Mouse (Mus musculus) myocyte (in vitro differentiated cells): ENCODE results near the gene Wdhd1. TPM values are rescaled to one million over a fixed set of nuclear protein-coding genes. Genes with fewer than 3 reads are reported as not detected.

ENCODE experiments used
- H3K27me3 ChIP-seq: one replicate; pipeline ENCODE4 v1.6.1; 2011; ENCODE audit not compliant: control insufficient read depth, insufficient read depth, insufficient read length
- H3K36me3 ChIP-seq: one replicate; pipeline ENCODE4 v1.6.1; 2011; ENCODE audit not compliant: control insufficient read depth, insufficient read depth
- H3K4me2 ChIP-seq: one replicate; pipeline ENCODE4 v1.6.1; 2011; ENCODE audit warnings: low read depth, control low read depth
- H3K4me3 ChIP-seq: one replicate; pipeline ENCODE4 v1.5.1; 2011; ENCODE audit warnings: mild to moderate bottlenecking, control low read depth, moderate library complexity
- H3K79me2 ChIP-seq: one replicate; pipeline ENCODE4 v1.6.1; 2011; ENCODE audit not compliant: control insufficient read depth, insufficient read depth
- H3ac ChIP-seq: one replicate; pipeline ENCODE4 v1.6.1; 2011; ENCODE audit not compliant: control insufficient read depth, insufficient read length
- CEBPB ChIP-seq: IDR thresholded peaks from 2 replicates; pipeline ENCODE4 v1.6.1; 2011; ENCODE audit warnings: mild to moderate bottlenecking, moderate library complexity; ENCODE audit not compliant: poor library complexity, insufficient read depth, severe bottlenecking
- E2F4 ChIP-seq: IDR thresholded peaks from one replicate; pipeline ENCODE4 v1.6.1; 2011; ENCODE audit warnings: mild to moderate bottlenecking, control low read depth, moderate library complexity; ENCODE audit not compliant: insufficient read depth
- MAX ChIP-seq: IDR thresholded peaks from one replicate; pipeline ENCODE4 v1.6.1; 2011; ENCODE audit warnings: low read depth, mild to moderate bottlenecking, control low read depth
- MYOD1 ChIP-seq, 3 experiments: IDR thresholded peaks; one replicate each; pipeline ENCODE4 v1.6.1; 2011; ENCODE audit warnings: control low read depth in 2 of 3, low read depth in 2 of 3, mild to moderate bottlenecking in 2 of 3, moderate library complexity in 1 of 3; ENCODE audit not compliant: insufficient read length in 2 of 3, control insufficient read depth in 1 of 3
- MYOG ChIP-seq, 3 experiments: IDR thresholded peaks; one replicate each; pipeline ENCODE4 v1.6.1; 2011; ENCODE audit warnings: control low read depth in 2 of 3, low read depth in 2 of 3, mild to moderate bottlenecking in 2 of 3; ENCODE audit not compliant: insufficient read length in 2 of 3, control insufficient read depth in 1 of 3, insufficient read depth in 1 of 3
- POLR2A ChIP-seq: IDR thresholded peaks from one replicate; pipeline ENCODE4 v1.6.1; 2011; ENCODE audit warnings: low read depth, mild to moderate bottlenecking, control low read depth, moderate library complexity; ENCODE audit not compliant: insufficient read length
- POLR2AphosphoS2 ChIP-seq: IDR thresholded peaks from one replicate; pipeline ENCODE4 v1.6.1; 2011; ENCODE audit warnings: low read depth, control low read depth; ENCODE audit not compliant: insufficient read length
- REST ChIP-seq: IDR thresholded peaks from one replicate; pipeline ENCODE4 v1.6.1; 2011; ENCODE audit warnings: mild to moderate bottlenecking, control low read depth, moderate library complexity; ENCODE audit not compliant: insufficient read depth, insufficient read length
- SRF ChIP-seq: IDR thresholded peaks from one replicate; pipeline ENCODE4 v1.6.1; 2011; ENCODE audit warnings: low read depth; ENCODE audit not compliant: control insufficient read depth, insufficient read length
- TCF12 ChIP-seq: IDR thresholded peaks from one replicate; pipeline ENCODE4 v1.6.1; 2011; ENCODE audit warnings: mild to moderate bottlenecking, control low read depth; ENCODE audit not compliant: poor library complexity, insufficient read depth, severe bottlenecking
- TCF3 ChIP-seq: IDR thresholded peaks from one replicate; pipeline ENCODE4 v1.6.1; 2011; ENCODE audit warnings: low read depth, control low read depth; ENCODE audit not compliant: insufficient read length
- USF1 ChIP-seq: IDR thresholded peaks from one replicate; pipeline ENCODE4 v1.6.1; 2011; ENCODE audit warnings: low read depth, mild to moderate bottlenecking, control low read depth, moderate library complexity
- polyA plus RNA-seq: library from polyadenylated mRNA; unstranded; fragments of >200 nt; fragmentation: generic; extraction: Trizol; gene quantifications from one replicate; pipeline ENCODE4 v1.2.1, GENCODE M21; 2012; ENCODE audit warnings: missing spikeins

The Wdhd1 gene
- polyA plus RNA-seq, 1 experiment = 2.1 TPM

- no peak overlapping the region for H3ac ChIP-seq
- TF ChIP-seq POLR2A (no peak), TCF12 (no peak), MYOD1 (IDR thresholded peaks at IDR 0.05; ENCODE audit: control insufficient read depth in 1 of 3, insufficient read length in 2 of 3, low read depth in 2 of 3) (no peak), TCF3 (no peak), CEBPB (no peak), SRF (no peak), E2F4 (no peak), USF1 (no peak), POLR2AphosphoS2 (no peak), MAX (no peak), MYOG (IDR thresholded peaks at IDR 0.05; ENCODE audit: control insufficient read depth in 1 of 3, insufficient read depth in 1 of 3, insufficient read length in 2 of 3, low read depth in 2 of 3) (no peak), REST (no peak)
Observed at GRCm38 (mm10) chr14:47213305-47213704, 63.4 kb downstream of the Wdhd1 start.

GRCm38 (mm10) chr14:47209669-47210164 lies 66.9 kb downstream of the Wdhd1 start:
- TF ChIP-seq MYOD1 (IDR thresholded peaks at IDR 0.05; ENCODE audit: control insufficient read depth in 1 of 3, insufficient read length in 2 of 3, low read depth in 2 of 3) (no peak), MYOG (IDR thresholded peaks at IDR 0.05; ENCODE audit: control insufficient read depth in 1 of 3, insufficient read depth in 1 of 3, insufficient read length in 2 of 3, low read depth in 2 of 3) (no peak), SRF (no peak), TCF12 (no peak), POLR2AphosphoS2 (no peak)
- no peaks in the 10 kb centered on the region for H3K27me3 ChIP-seq
- H3ac ChIP-seq = no peak overlapping the region
- H3K36me3 ChIP-seq = no peaks in the 10 kb centered on the region
- H3K79me2 ChIP-seq = no peaks in the 10 kb centered on the region
- no peak overlapping the region for H3K4me2 ChIP-seq
- no peak overlapping the region for H3K4me3 ChIP-seq

More at GRCm38 (mm10) chr14:47213305-47213704, 63.4 kb downstream of the Wdhd1 start:
- no peak overlapping the region for H3K4me3 ChIP-seq
- H3K36me3 ChIP-seq = no peaks in the 10 kb centered on the region
- no peaks in the 10 kb centered on the region for H3K79me2 ChIP-seq
- H3K27me3 ChIP-seq = no peaks in the 10 kb centered on the region
- H3K4me2 ChIP-seq = no peak overlapping the region

GRCm38 (mm10) chr14:47208564-47209493 lies 67.8 kb downstream of the Wdhd1 start:
- Histone ChIP-seq H3K79me2 (no peaks in the 10 kb centered on the region), H3K27me3 (no peaks in the 10 kb centered on the region), H3K4me2 (no peak overlapping the region), H3K4me3 (no peak overlapping the region), H3ac (no peak overlapping the region), H3K36me3 (no peaks in the 10 kb centered on the region)
- TF ChIP-seq MYOG (IDR thresholded peaks at IDR 0.05; ENCODE audit: control insufficient read depth in 1 of 3, insufficient read depth in 1 of 3, insufficient read length in 2 of 3, low read depth in 2 of 3) (no peak), TCF12 (no peak), TCF3 (no peak), SRF (no peak), USF1 (no peak), E2F4 (no peak), POLR2AphosphoS2 (no peak), CEBPB (no peak), REST (no peak), MYOD1 (IDR thresholded peaks at IDR 0.05; ENCODE audit: control insufficient read depth in 1 of 3, insufficient read length in 2 of 3, low read depth in 2 of 3) (no peak), POLR2A (no peak), MAX (no peak)

GRCm38 (mm10) chr14:47206601-47207000 lies 70.1 kb downstream of the Wdhd1 start:
- no peaks in the 10 kb centered on the region for H3K27me3 ChIP-seq
- no peaks in the 10 kb centered on the region for H3K36me3 ChIP-seq
- TF ChIP-seq USF1 = no peak
- TF ChIP-seq E2F4 = no peak
- TF ChIP-seq SRF = no peak
- TF ChIP-seq MYOG (IDR thresholded peaks at IDR 0.05; ENCODE audit: control insufficient read depth in 1 of 3, insufficient read depth in 1 of 3, insufficient read length in 2 of 3, low read depth in 2 of 3) = no peak
- no peak for TF ChIP-seq POLR2A
- TF ChIP-seq REST = no peak
- no peak for TF ChIP-seq POLR2AphosphoS2
- TF ChIP-seq TCF12 = no peak
- TF ChIP-seq MAX = no peak
- no peak for TF ChIP-seq TCF3
- no peak for TF ChIP-seq CEBPB
- H3K4me2 ChIP-seq = no peak overlapping the region
- H3K79me2 ChIP-seq = no peaks in the 10 kb centered on the region
- H3ac ChIP-seq = no peak overlapping the region
- no peak overlapping the region for H3K4me3 ChIP-seq
